Comparison of ENCODE assay signal across 10 mouse cellular contexts in the genomic region with DNA sequence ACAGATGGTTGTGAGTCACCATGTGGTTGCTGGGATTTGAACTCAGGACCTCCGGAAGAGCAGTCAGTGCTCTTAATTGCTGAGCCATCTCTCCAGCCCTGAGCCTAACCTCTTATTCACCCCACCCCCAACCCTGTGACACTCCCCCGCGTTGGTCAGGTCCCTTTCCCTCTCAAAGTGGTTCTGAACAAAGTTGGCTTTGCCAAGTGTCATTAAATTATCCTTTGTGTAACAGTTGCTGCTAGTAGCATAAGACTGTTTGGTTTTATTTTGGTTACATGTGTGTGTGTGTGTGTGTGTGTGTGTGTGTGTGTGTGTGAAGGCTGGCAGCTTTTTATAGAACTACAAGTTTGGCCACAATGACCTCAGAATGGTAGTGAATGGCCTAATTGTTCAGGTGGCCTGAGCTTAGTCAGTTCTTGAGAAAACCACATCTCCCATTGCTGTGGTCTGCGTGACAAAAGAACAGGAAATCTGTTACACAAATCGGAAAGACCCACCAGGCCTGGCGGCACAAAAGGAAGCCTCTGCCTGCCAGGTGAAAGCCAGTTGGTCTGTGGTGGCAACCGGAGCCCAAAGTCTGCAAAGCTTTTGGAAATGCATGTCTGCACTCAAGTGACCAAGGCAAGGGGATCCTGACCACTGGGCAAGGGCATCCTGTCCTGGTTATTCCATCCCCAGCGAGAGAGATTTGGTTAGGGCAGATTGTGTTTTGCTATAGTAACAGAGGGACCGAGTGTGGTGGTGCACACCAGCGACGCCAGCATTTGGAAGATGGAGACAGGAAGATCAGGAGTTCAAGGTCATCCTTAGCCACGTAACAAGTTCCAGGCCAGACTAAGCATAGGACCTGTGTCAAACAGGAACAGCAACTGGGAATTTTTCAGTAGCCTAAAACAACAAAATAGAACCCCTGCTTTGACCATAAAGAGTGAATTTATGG. TPM values are rescaled to one million over a fixed set of nuclear protein-coding genes. Genes with fewer than 3 reads are reported as not detected.
DNase-seq lines count a peak whose midpoint lies in the region; ATAC-seq and TF ChIP-seq lines count a peak whose summit lies in the region.
"Had no signal": no experiment of that assay in that cellular context is flagged by ENCODE, and none has a peak within 500 bp of the region (broad histone marks: within the 10 kb centered on the region; RNA-seq: fewer than 3 reads in every experiment).

No protein-coding gene starts in this region.

- no peaks in the 10 kb centered on the region for H3K27me3 ChIP-seq in spleen, adult 2 months (ENCODE audit: control insufficient read depth, insufficient read depth, low read length)

- peak; percentile 48 to 67 for DNase-seq in spleen, adult 2 months (ENCODE audit: low read depth in 1 of 2, low spot score in 2 of 2)
- no peak for DNase-seq in spleen, postnatal 14 days (ENCODE audit: low spot score in 2 of 2)
- no peak for DNase-seq in layer of hippocampus, postnatal 25 days (ENCODE audit: extremely low spot score in 1 of 2, low spot score in 1 of 2)
- DNase-seq in heart, adult 11 months: no peak
- no peak for DNase-seq in right cerebral cortex, adult 18-20 months
- DNase-seq in urinary bladder, postnatal 14 days (ENCODE audit: low spot score): no peak
- DNase-seq: adrenal gland, adult 8-10 months had no signal

- 11% methylated on average over 12 of the region's 12 CpGs for WGBS in spleen, adult 2 months

- no peak overlapping the region for H3K4me3 ChIP-seq in spleen, adult 2 months (ENCODE audit: extremely low read depth, insufficient read depth, insufficient read length)
- H3K4me3 ChIP-seq in bone marrow macrophage, adult 2 months (ENCODE audit: insufficient read depth, low read length): no peak overlapping the region

- no peak for TF ChIP-seq POLR2A in spleen, adult 2 months (IDR thresholded peaks at IDR 0.05; ENCODE audit: low read depth, low read length)
- no peak for TF ChIP-seq POLR2A in bone marrow macrophage, adult 2 months (IDR thresholded peaks at IDR 0.05; ENCODE audit: borderline replicate concordance, low read depth, low read length)

- H3K4me1 ChIP-seq in spleen, adult 2 months (ENCODE audit: control insufficient read depth, insufficient read depth, insufficient read length): peaks cover 11% of the 10 kb centered on the region; the same call in 1 of the 2 replicates
- peaks cover 68% of the 10 kb centered on the region for H3K4me1 ChIP-seq in bone marrow macrophage, adult 2 months (ENCODE audit: control insufficient read depth, insufficient read depth, low read length)

- TF ChIP-seq CTCF in spleen, adult 2 months (IDR thresholded peaks at IDR 0.05; ENCODE audit: extremely low read depth, insufficient read depth, insufficient read length, insufficient replicate concordance): no peak
- no peak for TF ChIP-seq CTCF in bone marrow macrophage, adult 2 months (IDR thresholded peaks at IDR 0.05; ENCODE audit: low read depth, low read length)

- H3K36me3 ChIP-seq in spleen, adult 2 months (ENCODE audit: control insufficient read depth, insufficient read depth, low read length): no peaks in the 10 kb centered on the region

- ATAC-seq in megakaryocyte, adult 5-6 weeks (ENCODE audit: poor library complexity, severe bottlenecking): peak; percentile 77
- ATAC-seq: hindbrain, postnatal 0 days had no signal

- peak overlapping the region; percentile 41 for H3K27ac ChIP-seq in spleen, adult 2 months (ENCODE audit: insufficient read depth, low read length)
- H3K27ac ChIP-seq in bone marrow macrophage, adult 2 months (ENCODE audit: insufficient read depth, low read depth, low read length): peak overlapping the region; percentile 88
- H3K27ac ChIP-seq: hindbrain, postnatal 0 days had no signal

RNA-seq across cellular contexts. Expression of gene Ak2, which starts 10.6 kb away (rescaled TPM):
- 32.0 and 32.2 TPM in 2 replicates for polyA plus RNA-seq in spleen, adult 2 months (2012; rRNA removed)
- polyA plus RNA-seq in bone marrow macrophage, adult 2 months (2012; ENCODE audit: insufficient read depth, insufficient read length, missing spikeins): 54.5 and 64.3 TPM in 2 replicates
- total RNA-seq in megakaryocyte, adult 5-6 weeks (2015): 41.2 and 48.0 TPM in 2 replicates
- 69.0 and 71.2 TPM in 2 replicates for total RNA-seq in megakaryocyte, adult 5-6 weeks (2017)
- 10 to 100 TPM; 27.7 to 30.9 TPM for total RNA-seq in layer of hippocampus, postnatal 25 days (2021)

RNA-seq across cellular contexts. Expression of gene Azin2, which starts 18.9 kb away (rescaled TPM):
- polyA plus RNA-seq in spleen, adult 2 months (2012; rRNA removed): 5.3 and 6.4 TPM in 2 replicates
- 1.8 and 2.6 TPM in 2 replicates for polyA plus RNA-seq in bone marrow macrophage, adult 2 months (2012; ENCODE audit: insufficient read depth, insufficient read length, missing spikeins)
- 0.25 and 0.38 TPM in 2 replicates for total RNA-seq in megakaryocyte, adult 5-6 weeks (2015)
- total RNA-seq in megakaryocyte, adult 5-6 weeks (2017): 0.29 and 1.5 TPM in 2 replicates
- 10 to 100 TPM; 40.7 to 41.8 TPM for total RNA-seq in layer of hippocampus, postnatal 25 days (2021)

Comparison
In these comparisons a context has a peak if more than half of its experiments do, and no peak if none do; other contexts are left out.
1. DNase-seq: peak in spleen, adult 2 months (2 of 2); none in spleen, postnatal 14 days (0 of 2), layer of hippocampus, postnatal 25 days (0 of 2), heart, adult 11 months (single experiment), right cerebral cortex, adult 18-20 months (single experiment) and urinary bladder, postnatal 14 days (single experiment).
2. RNA of gene Azin2, which starts 18.9 kb away (total RNA-seq): 40.7 to 41.8 TPM in layer of hippocampus, postnatal 25 days; 0.25 to 1.5 TPM in megakaryocyte, adult 5-6 weeks; every median in the first group is over 10 times any median in the second.